ENCODE assay signal across 8 mouse cellular contexts in genomic region chr6:83326761-83327160, GRCm38 (mm10). TPM values are rescaled to one million over a fixed set of nuclear protein-coding genes. Genes with fewer than 3 reads are reported as not detected.
A peak's percentile ranks its signal among the peaks of the same experiment; 100 is the strongest.
DNase-seq lines count a peak whose midpoint lies in the region; ATAC-seq and TF ChIP-seq lines count a peak whose summit lies in the region.

No protein-coding gene starts in this region.

- DNase-seq in heart, postnatal 0 days (ENCODE audit: low spot score) = no peak
- DNase-seq in heart, adult 8-10 months (ENCODE audit: low spot score) = no peak
- no peak for DNase-seq in hindbrain, embryonic 14.5 days (ENCODE audit: low spot score)
- DNase-seq in right cerebral cortex, postnatal 36 days (ENCODE audit: low spot score in 2 of 2) = no peak
- DNase-seq in c-Kit-positive CD71-positive TER-119-positive erythroid progenitor cells, embryonic 14.5 days (ENCODE audit: low spot score) = no peak
- DNase-seq in left cerebral cortex, adult 9 months (ENCODE audit: low spot score in 2 of 2) = no peak

- WGBS in heart, postnatal 0 days = 43% methylated on average over 6 of the region's 6 CpGs
- 29% methylated on average over 6 of the region's 6 CpGs for WGBS in bone marrow, adult 2 months
- WGBS in hindbrain, embryonic 14.5 days = 73% methylated on average over 6 of the region's 6 CpGs
- 75% methylated on average over 6 of the region's 6 CpGs for WGBS in midbrain, embryonic 13.5 days

- no peaks in the 10 kb centered on the region for H3K9me3 ChIP-seq in heart, postnatal 0 days (replicated peaks; ENCODE audit: control insufficient read depth, low read length)
- no peaks in the 10 kb centered on the region for H3K9me3 ChIP-seq in hindbrain, embryonic 14.5 days (ENCODE audit: control insufficient read depth, low read length)
- no peaks in the 10 kb centered on the region for H3K9me3 ChIP-seq in midbrain, embryonic 13.5 days

- TF ChIP-seq POLR2A in bone marrow, adult 2 months (IDR thresholded peaks at IDR 0.05; ENCODE audit: borderline replicate concordance, control insufficient read depth, low read depth, low read length) = no peak

- H3K4me1 ChIP-seq in heart, postnatal 0 days (ENCODE audit: control insufficient read depth, insufficient read depth) = peaks cover 10% of the 10 kb centered on the region; the same call in 1 of the 2 replicates
- peaks cover 3% of the 10 kb centered on the region; the same call in 1 of the 2 replicates for H3K4me1 ChIP-seq in bone marrow, adult 2 months (ENCODE audit: control insufficient read depth, insufficient read depth, low read length)
- H3K4me1 ChIP-seq in hindbrain, embryonic 14.5 days (replicated peaks; ENCODE audit: control insufficient read depth, insufficient read depth, low read length) = peaks cover 18% of the 10 kb centered on the region
- H3K4me1 ChIP-seq in midbrain, embryonic 13.5 days (replicated peaks) = peaks cover 22% of the 10 kb centered on the region

- peak overlapping the region; percentile 88 for H3K4me3 ChIP-seq in heart, postnatal 0 days (ENCODE audit: low read depth, low read length)
- H3K4me3 ChIP-seq in bone marrow, adult 2 months (replicated peaks; ENCODE audit: control insufficient read depth, low read depth, low read length) = peak overlapping the region; percentile 85
- peak overlapping the region; percentile 74 for H3K4me3 ChIP-seq in hindbrain, embryonic 14.5 days (replicated peaks; ENCODE audit: low read length)
- H3K4me3 ChIP-seq in midbrain, embryonic 13.5 days (replicated peaks) = peak overlapping the region; percentile 76

- peak overlapping the region; percentile 85 for H3K9ac ChIP-seq in heart, postnatal 0 days (replicated peaks; ENCODE audit: low read depth, low read length)
- H3K9ac ChIP-seq in hindbrain, embryonic 14.5 days = peak overlapping the region; percentile 87
- H3K9ac ChIP-seq in midbrain, embryonic 13.5 days (replicated peaks) = peak overlapping the region; percentile 90

- peak overlapping the region; percentile 66 for H3K4me2 ChIP-seq in heart, postnatal 0 days (ENCODE audit: low read depth, low read length)
- H3K4me2 ChIP-seq in hindbrain, embryonic 14.5 days (replicated peaks) = peak overlapping the region; percentile 75
- H3K4me2 ChIP-seq in midbrain, embryonic 13.5 days (replicated peaks) = peak overlapping the region; percentile 83

- no peak for ATAC-seq in heart, postnatal 0 days (ENCODE audit: insufficient read depth, low read depth)
- ATAC-seq in hindbrain, embryonic 14.5 days (ENCODE audit: low FRiP score) = no peak
- ATAC-seq in midbrain, embryonic 13.5 days = no peak

- TF ChIP-seq CTCF in heart, postnatal 0 days (IDR thresholded peaks at IDR 0.05; ENCODE audit: low read depth) = no peak
- no peak for TF ChIP-seq CTCF in bone marrow, adult 2 months (IDR thresholded peaks at IDR 0.05; ENCODE audit: control insufficient read depth, insufficient read depth, low read length)

- no peak overlapping the region for H3K27ac ChIP-seq in heart, postnatal 0 days (ENCODE audit: low read depth)
- H3K27ac ChIP-seq in bone marrow, adult 2 months (ENCODE audit: control insufficient read depth, insufficient read depth, low read depth, low read length, poor library complexity) = no peak overlapping the region
- H3K27ac ChIP-seq in hindbrain, embryonic 14.5 days = no peak overlapping the region
- H3K27ac ChIP-seq in midbrain, embryonic 13.5 days = no peak overlapping the region

- no peak for TF ChIP-seq EP300 in heart, postnatal 0 days (IDR thresholded peaks at IDR 0.05; ENCODE audit: low read depth)

- H3K36me3 ChIP-seq in heart, postnatal 0 days (replicated peaks; ENCODE audit: control insufficient read depth, insufficient read depth, low read length) = peaks cover 21% of the 10 kb centered on the region
- H3K36me3 ChIP-seq in hindbrain, embryonic 14.5 days (replicated peaks; ENCODE audit: control insufficient read depth, insufficient read depth) = peaks cover 25% of the 10 kb centered on the region
- H3K36me3 ChIP-seq in midbrain, embryonic 13.5 days = peaks cover 19% of the 10 kb centered on the region

- no peaks in the 10 kb centered on the region for H3K27me3 ChIP-seq in heart, postnatal 0 days (ENCODE audit: control insufficient read depth, insufficient read depth, low read length)
- no peaks in the 10 kb centered on the region for H3K27me3 ChIP-seq in hindbrain, embryonic 14.5 days (ENCODE audit: control insufficient read depth, insufficient read depth, low read length)
- no peaks in the 10 kb centered on the region for H3K27me3 ChIP-seq in midbrain, embryonic 13.5 days

RNA-seq across cellular contexts. Expression of gene Mob1a, which starts 0.9 kb away (rescaled TPM):
- total RNA-seq in heart, postnatal 0 days (2014; rRNA removed; ENCODE audit: low replicate concordance) = 33.8 and 35.0 TPM in 2 replicates
- 15.1 and 15.9 TPM in 2 replicates for polyA plus RNA-seq in heart, postnatal 0 days (2015; fragmentation: Nextera tagmentation; extraction: Ambion mirVana)
- total RNA-seq in heart, adult 8-10 months (2022) = 10 to 100 TPM; 15.5 to 28.4 (median 20.2) TPM
- polyA plus RNA-seq in bone marrow, adult 2 months (2011; ENCODE audit: insufficient read depth, insufficient read length, low replicate concordance, missing spikeins) = 24.6 and 31.2 TPM in 2 replicates
- polyA plus RNA-seq in hindbrain, embryonic 14.5 days (2014; fragmentation: Nextera tagmentation; extraction: Ambion mirVana) = 27.8 and 30.6 TPM in 2 replicates
- polyA plus RNA-seq in midbrain, embryonic 13.5 days (2015; fragmentation: Nextera tagmentation; extraction: Ambion mirVana) = 30.7 and 31.8 TPM in 2 replicates

RNA-seq across cellular contexts. Expression of gene Mthfd2, which starts 1.1 kb away (rescaled TPM):
- 3.6 and 4.7 TPM in 2 replicates for total RNA-seq in heart, postnatal 0 days (2014; rRNA removed; ENCODE audit: low replicate concordance)
- polyA plus RNA-seq in heart, postnatal 0 days (2015; fragmentation: Nextera tagmentation; extraction: Ambion mirVana) = 8.5 and 8.9 TPM in 2 replicates
- total RNA-seq in heart, adult 8-10 months (2022) = 1 to 10 TPM; 1.0 to 2.2 (median 1.9) TPM
- polyA plus RNA-seq in bone marrow, adult 2 months (2011; ENCODE audit: insufficient read depth, insufficient read length, low replicate concordance, missing spikeins) = 22.0 and 30.0 TPM in 2 replicates
- polyA plus RNA-seq in hindbrain, embryonic 14.5 days (2014; fragmentation: Nextera tagmentation; extraction: Ambion mirVana) = 30.4 and 35.7 TPM in 2 replicates
- 26.5 and 26.6 TPM in 2 replicates for polyA plus RNA-seq in midbrain, embryonic 13.5 days (2015; fragmentation: Nextera tagmentation; extraction: Ambion mirVana)

RNA-seq across cellular contexts. Expression of gene Bola3, which starts 22.2 kb away (rescaled TPM):
- total RNA-seq in heart, postnatal 0 days (2014; rRNA removed; ENCODE audit: low replicate concordance) = 32.0 and 36.3 TPM in 2 replicates
- polyA plus RNA-seq in heart, postnatal 0 days (2015; fragmentation: Nextera tagmentation; extraction: Ambion mirVana) = 492 and 553 TPM in 2 replicates
- total RNA-seq in heart, adult 8-10 months (2022) = 100 to 1,000 TPM; 295 to 417 (median 378) TPM
- polyA plus RNA-seq in bone marrow, adult 2 months (2011; ENCODE audit: insufficient read depth, insufficient read length, low replicate concordance, missing spikeins) = 128 and 170 TPM in 2 replicates
- polyA plus RNA-seq in hindbrain, embryonic 14.5 days (2014; fragmentation: Nextera tagmentation; extraction: Ambion mirVana) = 60.3 and 61.5 TPM in 2 replicates
- 69.0 and 71.7 TPM in 2 replicates for polyA plus RNA-seq in midbrain, embryonic 13.5 days (2015; fragmentation: Nextera tagmentation; extraction: Ambion mirVana)
